Mouse (Mus musculus) bone marrow macrophage, adult 2 months (primary cell): ENCODE data around the gene Fgd3.

Experiments
- CTCF ChIP-seq: IDR thresholded peaks from 2 replicates; pipeline ENCODE4 v1.5.1; 2012; ENCODE audit warnings: low read depth, mild to moderate bottlenecking, low read length, moderate library complexity
- POLR2A ChIP-seq: IDR thresholded peaks from 2 replicates; pipeline ENCODE4 v1.6.1; 2012; ENCODE audit warnings: mild to moderate bottlenecking, low read depth, low read length, borderline replicate concordance

DNA sequence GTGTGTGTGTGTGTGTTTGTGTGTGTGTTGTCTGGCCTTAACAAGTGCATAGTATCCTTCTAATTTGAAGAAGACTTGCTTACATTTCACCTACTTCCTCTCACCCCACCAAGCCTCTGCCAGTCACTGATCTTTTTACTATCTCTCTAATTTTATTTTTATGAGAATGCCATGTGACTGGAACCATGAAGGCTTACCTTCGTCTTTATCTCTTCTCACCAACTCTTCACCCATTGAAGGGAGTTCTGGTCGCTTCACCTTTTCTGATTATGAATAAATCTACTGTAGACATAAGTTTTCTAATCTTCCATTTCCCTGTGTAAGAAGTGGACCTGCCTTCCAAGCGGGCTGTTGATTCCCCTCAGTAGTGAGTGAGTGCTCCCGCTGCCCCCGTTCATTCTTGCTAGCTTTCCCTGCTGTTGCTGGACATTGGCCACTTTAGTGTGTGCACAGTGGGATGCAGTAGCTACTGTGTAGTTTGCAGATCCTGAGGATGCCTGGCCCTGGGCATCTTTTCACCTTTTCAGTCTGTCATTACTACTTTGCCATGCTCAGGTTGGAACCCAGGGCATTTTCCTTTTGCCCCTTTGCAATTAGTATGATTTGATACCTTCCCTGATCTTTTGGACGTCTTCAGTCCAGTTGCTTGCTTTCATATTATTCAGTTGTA is 29.9 kb upstream of the Fgd3 start:
- TF ChIP-seq CTCF (no peak), POLR2A (no peak)
